Mouse (Mus musculus) large intestine, adult 2 months (tissue): ENCODE data around the gene Trim38. TPM values are rescaled to one million over a fixed set of nuclear protein-coding genes. Genes with fewer than 3 reads are reported as not detected.
"Not testable (repeated sequence)": the region's sequence is repeated elsewhere in the genome, so short reads cannot be mapped to it uniquely, and the experiment has no call there.

Experiments
- DNase-seq: peaks from one replicate; pipeline ENCODE4 v3.0.0-alpha.2; 2012; ENCODE audit warnings: low read depth, low spot score
- WGBS: fragments of 180-500 bp; shearing (Covaris S2); methylation state at CpG from one replicate; pipeline ENCODE4 v1.1.7; 2018; 5-methylcytosine and 5-hydroxymethylcytosine counted together
- polyA plus RNA-seq: library from polyadenylated mRNA; depleted of rRNA; stranded (reverse); fragments of >200 nt; gene quantifications from 2 replicates; pipeline ENCODE4 v1.2.3, GENCODE M21; 2012

Trim38 gene
- polyA plus RNA-seq, 1 experiment, result 0.71 TPM

- no peak for DNase-seq
Observed at GRCm38 (mm10) chr13:23745381-23746161, 24.1 kb upstream of the Trim38 start, which contains the start of gene Hist1h3c. Gene Hist1h3c, minus strand, starts transcription at chr13:23745602.

GRCm38 (mm10) chr13:23746201-23747080, 23.3 kb upstream of the Trim38 start, which contains the start of gene Hist1h2bb:
Gene Hist1h2bb, plus strand, starts transcription at chr13:23746734.
- WGBS, result under 1% methylated on average over 47 of the region's 58 CpGs
- peak; percentile 95 for DNase-seq

More at GRCm38 (mm10) chr13:23745381-23746161, 24.1 kb upstream of the Trim38 start, which contains the start of gene Hist1h3c:
- under 1% methylated on average over 28 of the region's 28 CpGs for WGBS

GRCm38 (mm10) chr13:23747081-23747891, 22.4 kb upstream of the Trim38 start:
- no peak for DNase-seq
- 9% methylated on average over 13 of the region's 13 CpGs for WGBS

- no peak for DNase-seq
- 12% methylated on average over 4 of the region's 4 CpGs for WGBS
Observed at GRCm38 (mm10) chr13:23747892-23748288, 21.8 kb upstream of the Trim38 start.

- 90% methylated on average over 5 of the region's 5 CpGs for WGBS
- DNase-seq, result no peak
Observed at GRCm38 (mm10) chr13:23749563-23750121, 20.1 kb upstream of the Trim38 start.

- DNase-seq, result not testable (repeated sequence)
- WGBS, result under 1% methylated on average over 32 of the region's 47 CpGs
Observed at GRCm38 (mm10) chr13:23750839-23751477, 18.8 kb upstream of the Trim38 start, which contains the start of gene Hist1h2ab. Gene Hist1h2ab, plus strand, starts transcription at chr13:23751126.

GRCm38 (mm10) chr13:23751478-23751956, 18.2 kb upstream of the Trim38 start:
- no peak for DNase-seq
- WGBS, result 2% methylated on average over 11 of the region's 11 CpGs

GRCm38 (mm10) chr13:23752067-23752741, 17.5 kb upstream of the Trim38 start, which contains the start of gene Hist1h3b:
Gene Hist1h3b, plus strand, starts transcription at chr13:23752267.
- DNase-seq, result peak; percentile 89
- WGBS, result 1% methylated on average over 23 of the region's 47 CpGs

- WGBS, result 15% methylated on average over 6 of the region's 6 CpGs
- DNase-seq, result no peak
Observed at GRCm38 (mm10) chr13:23752742-23753172, 17.0 kb upstream of the Trim38 start.

- no peak for DNase-seq
- WGBS, result 54% methylated on average over 4 of the region's 4 CpGs
Observed at GRCm38 (mm10) chr13:23753314-23754078, 16.2 kb upstream of the Trim38 start.

- DNase-seq, result no peak
Observed at GRCm38 (mm10) chr13:23755000-23755399, 14.7 kb upstream of the Trim38 start.

- DNase-seq, result peak; percentile 98
Observed at GRCm38 (mm10) chr13:23756790-23757189, 12.9 kb upstream of the Trim38 start, which contains the start of gene Hist1h4b. Gene Hist1h4b, plus strand, starts transcription at chr13:23757013.

GRCm38 (mm10) chr13:23757211-23757773, 12.4 kb upstream of the Trim38 start:
- under 1% methylated on average over 18 of the region's 23 CpGs for WGBS
- no peak for DNase-seq

More at GRCm38 (mm10) chr13:23756790-23757189, 12.9 kb upstream of the Trim38 start, which contains the start of gene Hist1h4b:
- WGBS, result 1% methylated on average over 19 of the region's 22 CpGs

- WGBS, result 41% methylated on average over 3 of the region's 3 CpGs
Observed at GRCm38 (mm10) chr13:23757921-23758320, 11.8 kb upstream of the Trim38 start.

GRCm38 (mm10) chr13:23759251-23759771, 10.4 kb upstream of the Trim38 start:
- no peak for DNase-seq
- 85% methylated on average over 3 of the region's 3 CpGs for WGBS

More at GRCm38 (mm10) chr13:23757921-23758320, 11.8 kb upstream of the Trim38 start:
- DNase-seq, result no peak

GRCm38 (mm10) chr13:23759916-23760239, 9.8 kb upstream of the Trim38 start:
- 67% methylated on average over 1 of the region's 1 CpGs for WGBS
- no peak for DNase-seq
